Mouse (Mus musculus) right cerebral cortex, postnatal 4 days (tissue): ENCODE data around the gene Lingo2.
"Not testable (repeated sequence)": the region's sequence is repeated elsewhere in the genome, so short reads cannot be mapped to it uniquely, and the experiment has no call there.

ENCODE experiments used
- DNase-seq: peaks from one replicate; pipeline ENCODE4 v3.0.0-alpha.2; 2022

The Lingo2 gene

DNA sequence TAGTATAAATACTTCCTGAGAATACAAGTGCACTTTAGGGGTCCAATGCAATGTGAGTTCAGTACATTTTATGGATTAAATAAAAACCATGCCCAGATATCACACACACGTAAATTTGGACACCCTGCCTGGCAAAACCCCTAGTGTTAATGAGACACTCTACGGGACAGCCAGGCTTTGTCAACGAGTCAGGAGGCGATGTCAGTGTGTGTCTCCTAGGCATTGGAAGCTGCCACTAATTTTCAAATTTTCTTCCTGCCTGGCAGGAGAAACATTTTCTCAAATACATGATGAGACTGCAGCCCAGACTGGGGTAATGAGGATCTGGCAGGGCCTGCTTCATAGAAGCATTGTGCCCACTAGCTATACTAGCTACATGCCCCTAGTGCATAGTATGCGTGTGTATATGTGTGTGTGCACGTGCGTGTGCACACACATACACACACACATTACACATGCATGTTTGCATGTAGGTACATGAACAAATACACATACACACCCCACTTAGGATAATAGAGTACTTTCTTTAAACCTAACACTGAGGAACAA, 1128.2 kb downstream of the Lingo2 start:
- no peak for DNase-seq

DNA sequence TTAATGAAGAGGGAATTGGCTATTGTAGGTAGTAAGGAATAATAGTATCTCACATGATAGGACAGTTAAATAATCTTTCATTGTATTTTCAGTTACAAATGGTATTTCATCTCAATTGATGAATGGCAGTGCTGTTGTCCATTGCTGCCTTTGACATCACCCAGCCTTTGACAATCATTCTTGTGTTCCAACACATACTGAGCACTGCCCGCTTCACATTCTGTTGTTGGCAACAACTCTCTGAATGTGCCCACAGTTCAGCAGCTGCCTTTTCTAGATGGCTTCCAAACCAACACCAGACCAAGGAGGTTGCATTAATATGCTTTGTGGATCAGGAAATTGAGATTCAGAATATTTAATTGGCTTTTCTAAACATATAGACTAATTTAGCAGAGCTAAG, 1130.8 kb downstream of the Lingo2 start:
- no peak for DNase-seq

DNA sequence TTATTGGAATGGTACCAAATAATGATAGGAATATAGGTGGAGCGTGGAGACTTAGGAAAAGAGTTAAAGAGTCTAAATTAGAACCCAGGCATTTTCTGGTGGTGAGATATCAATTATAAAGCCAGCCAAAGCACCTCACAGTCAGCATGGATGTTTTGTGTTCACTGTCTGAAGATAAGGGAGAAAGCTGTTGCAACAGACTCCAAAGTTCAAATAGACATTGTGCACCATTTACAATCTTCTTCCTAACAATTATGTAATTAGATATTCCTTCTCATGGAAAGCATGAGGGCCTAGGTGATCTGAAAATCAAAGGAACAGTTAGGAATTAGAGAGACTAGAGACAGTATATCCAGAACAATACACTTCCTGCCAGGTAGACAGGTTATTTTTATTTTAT, 1136.8 kb downstream of the Lingo2 start:
- no peak for DNase-seq

DNA sequence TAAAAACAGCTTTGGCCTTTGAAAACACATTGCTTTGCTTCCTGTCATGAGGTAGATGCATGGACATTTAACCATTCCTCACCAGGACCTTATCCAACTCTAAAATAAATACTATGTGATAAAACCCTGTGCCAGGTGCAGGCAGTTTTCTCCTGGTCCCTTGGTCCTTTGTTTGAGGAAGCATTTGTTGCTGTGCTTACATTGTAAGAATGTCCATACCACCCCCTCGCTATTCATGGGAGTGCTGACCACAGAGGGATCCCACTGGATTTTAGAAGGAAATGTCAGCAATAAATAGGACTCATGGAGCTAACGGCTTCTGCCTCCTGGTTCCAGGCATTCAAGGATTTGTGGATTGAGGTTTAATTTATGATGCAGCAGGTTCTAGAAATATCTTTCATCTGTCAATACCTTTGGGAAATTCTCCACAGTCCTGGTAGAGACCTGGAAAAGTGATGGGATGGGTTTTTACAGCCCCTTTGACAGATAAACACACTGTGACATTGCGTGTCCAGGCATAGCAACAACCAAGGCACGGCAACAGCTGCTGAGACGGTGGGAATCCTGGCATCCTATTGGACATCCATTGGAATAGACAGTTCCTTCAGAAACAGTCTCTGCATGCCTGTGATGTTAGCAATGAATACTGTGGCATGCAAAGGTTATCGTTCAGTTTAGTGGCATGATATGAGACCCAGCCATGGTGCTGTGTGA, 1143.9 kb downstream of the Lingo2 start:
- DNase-seq, result no peak

DNA sequence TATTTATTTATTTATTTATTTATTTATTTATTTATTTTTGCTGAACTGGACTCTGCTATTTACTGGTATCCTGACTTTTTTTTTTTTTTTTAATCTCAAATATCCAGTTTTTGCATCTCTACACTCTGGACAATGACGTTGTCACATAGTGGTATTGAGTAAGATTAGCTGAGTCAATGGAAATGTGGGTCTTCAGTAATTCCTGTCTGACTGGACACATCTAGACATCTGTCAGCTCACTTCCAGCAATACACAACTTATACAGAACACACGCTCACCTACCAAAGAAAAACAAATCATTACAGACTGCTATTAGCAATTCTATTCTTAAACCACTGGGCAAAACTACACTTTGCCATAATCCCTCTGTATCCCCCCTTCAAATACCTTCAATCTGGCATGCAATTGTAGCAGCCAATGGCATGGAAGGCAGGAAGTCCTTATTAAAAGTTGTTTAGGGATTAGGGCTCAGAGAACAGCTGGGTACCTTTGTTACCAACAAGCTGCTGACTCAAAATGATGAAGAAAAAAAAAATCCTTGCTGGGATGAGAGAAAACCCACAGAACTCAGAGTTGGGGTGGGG, 1144.6 kb downstream of the Lingo2 start:
- no peak for DNase-seq

DNA sequence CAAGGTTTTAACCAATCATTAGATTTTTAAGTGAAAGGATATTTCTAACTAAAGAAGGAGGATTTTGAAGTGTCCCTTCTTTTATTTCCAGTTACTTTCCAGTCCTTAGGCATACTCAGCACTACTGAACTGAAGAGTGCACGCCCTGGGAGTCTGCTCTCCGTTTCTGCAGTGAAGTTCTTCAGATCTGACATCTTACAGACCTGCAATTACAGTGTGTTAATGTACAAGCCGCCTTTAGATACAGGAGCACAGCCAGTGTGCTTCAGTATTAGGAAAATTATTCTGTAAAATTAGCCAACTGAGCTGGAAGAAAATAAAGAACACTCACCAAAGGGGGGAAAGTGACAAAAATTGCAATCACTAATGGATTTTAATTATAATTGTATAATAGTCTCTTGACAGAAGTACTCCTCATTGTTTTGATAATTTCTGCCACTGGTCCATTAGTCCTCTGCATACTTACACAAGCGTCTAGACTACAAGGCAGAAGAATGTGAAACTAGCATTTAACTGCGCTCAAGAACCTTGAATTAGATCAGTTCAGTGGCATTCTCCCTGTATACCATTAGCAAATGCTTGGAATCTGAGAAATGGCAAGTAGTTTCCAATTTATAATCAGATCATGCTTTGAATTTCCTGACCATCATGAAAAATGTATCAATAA, 1167.2 kb downstream of the Lingo2 start:
- DNase-seq, result no peak

DNA sequence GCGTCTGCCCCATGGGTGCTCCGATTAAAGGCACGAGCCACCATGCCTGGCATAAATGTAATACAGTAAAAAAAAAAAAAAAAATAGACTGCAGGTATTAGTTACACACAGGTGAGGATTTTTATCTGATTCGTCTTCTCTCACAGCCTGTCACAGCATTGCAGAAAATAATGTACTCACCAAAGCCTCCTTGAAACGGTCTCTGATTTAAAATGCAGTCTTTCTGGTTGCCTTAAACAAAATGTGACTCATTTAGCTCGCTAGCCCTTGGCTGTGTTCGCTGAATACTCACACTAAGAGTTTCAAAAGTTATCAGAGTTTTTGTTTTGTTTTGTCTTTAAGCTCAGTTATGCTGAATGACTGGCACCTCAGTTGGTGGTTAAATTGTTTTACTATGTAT, 1180.7 kb downstream of the Lingo2 start:
- DNase-seq, result no peak

DNA sequence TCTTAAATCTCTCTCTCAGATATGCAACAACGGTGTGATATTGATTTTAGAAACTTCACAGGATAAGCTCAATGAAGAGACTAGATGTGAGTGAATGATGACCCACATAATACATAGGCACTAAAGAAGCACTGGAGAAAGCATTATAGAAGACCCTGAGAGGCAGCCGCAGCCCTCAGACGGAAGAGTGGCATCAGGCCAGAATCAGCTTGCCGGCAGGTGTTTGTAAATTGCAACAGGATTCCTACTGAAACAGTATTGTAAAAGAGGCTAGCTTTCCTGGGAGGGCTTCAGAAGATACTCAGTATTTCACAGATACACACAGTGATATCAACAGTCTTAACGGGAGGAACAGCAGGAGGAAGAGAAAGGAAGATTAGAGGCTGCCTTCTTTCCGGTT, 1184.6 kb downstream of the Lingo2 start:
- DNase-seq, result no peak

DNA sequence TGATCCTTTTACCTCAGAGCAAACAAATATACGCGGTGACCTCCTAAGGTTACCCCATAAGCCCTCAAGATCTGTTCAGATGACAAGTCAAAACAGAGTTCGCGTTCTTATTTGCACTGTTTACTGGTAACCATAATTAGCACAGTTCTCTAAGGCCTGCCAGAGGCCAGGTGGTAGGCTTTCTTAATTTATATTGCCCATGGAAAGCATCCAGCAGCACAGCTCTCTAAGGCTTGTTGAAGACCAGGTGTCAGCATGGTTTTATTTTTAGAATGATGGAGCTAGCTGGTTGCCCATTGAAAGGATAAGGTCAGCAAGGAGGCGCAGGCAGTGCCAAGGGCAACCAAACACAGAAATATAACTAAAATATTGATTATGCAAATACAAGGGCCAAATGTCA, 1190.4 kb downstream of the Lingo2 start:
- no peak for DNase-seq

DNA sequence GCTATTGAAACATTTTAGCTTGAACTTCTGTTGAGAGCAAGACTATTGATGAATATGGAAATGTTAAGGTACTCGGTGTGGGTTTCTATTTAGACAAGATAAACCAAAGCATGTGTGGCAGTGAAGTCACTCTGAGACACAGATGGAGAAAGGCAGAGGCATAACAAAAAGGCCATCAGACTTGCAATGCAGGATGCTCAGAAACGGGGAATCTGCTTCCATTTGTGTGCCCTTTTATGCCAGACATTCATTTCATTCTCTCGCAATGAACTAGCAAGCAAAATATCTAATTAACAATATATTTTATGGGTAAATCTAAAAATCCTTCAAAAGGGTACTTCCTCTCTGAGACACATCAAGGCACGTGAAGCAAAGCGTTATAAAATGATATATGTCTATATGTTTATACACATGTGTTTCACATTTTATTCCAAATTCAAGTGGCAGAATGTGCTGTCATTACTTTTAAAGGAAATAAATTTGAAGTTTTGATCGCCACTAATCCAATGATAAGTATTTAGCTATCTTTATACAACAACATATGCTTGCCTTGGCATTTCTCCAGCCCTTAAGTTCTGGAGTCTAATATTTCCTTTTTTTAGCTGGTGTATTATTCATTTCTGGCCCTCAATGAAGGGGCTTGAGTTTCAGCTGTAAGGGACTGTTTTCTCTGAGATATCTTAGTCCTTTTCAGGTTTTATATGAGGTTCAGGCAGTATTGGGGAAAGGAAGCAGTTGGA, 1199.3 kb downstream of the Lingo2 start:
- no peak for DNase-seq

DNA sequence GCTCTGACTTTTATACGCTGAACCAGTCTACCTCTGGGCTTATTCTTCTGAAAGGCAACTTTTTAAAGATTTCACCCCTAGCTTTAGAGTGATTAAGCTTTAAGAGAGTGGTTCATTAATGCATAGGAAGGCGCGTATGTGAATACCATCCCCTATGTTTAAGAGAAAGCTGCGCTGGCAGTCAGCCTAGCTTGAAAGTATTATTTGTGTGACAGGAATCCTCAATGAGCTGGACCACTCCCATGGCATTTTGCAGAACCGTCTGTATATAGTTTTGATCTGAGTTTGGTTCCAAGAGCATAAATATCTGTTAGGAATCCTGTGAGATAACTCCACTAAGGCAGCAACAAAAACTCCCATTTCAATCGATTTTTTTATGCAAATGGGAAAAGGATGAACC, 1204.9 kb downstream of the Lingo2 start:
- DNase-seq, result peak; percentile 18

DNA sequence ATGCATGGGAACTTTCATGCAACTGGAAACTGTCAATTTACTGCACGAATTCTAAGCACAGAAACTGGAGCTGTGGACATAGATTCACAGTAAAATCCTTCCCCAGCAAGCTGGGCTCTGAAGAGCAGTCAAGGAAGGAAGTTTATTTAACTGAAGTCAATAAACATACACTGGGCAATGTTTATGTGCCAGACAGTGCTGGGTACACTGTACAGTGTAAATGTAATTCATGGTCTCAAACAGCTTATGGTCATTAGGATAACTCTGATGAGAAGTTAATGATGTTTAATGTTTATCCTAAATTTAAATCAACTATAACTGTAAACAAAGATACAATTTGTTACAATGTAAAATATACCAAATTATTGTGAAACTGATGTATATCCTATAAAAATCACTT, 1226.8 kb downstream of the Lingo2 start:
- DNase-seq, result no peak

DNA sequence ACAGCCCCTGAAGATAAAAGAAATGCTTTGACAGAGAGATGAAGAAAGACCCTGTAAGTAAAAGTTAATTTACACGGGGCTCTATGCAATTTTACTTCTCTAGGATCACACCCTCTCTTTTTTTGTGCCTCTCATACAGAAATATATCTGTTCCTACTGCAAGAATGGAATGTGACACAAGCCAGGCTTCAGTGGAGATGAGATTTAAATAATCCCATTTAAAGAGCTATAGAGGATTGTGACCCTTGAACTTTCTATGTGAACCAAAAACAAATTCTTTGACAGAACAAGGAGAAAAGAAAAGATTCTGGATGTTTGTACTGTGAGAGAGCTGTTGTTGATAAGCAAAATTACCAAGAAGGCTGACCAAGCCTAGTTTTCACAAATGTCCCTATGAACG, 1247.4 kb downstream of the Lingo2 start:
- DNase-seq, result no peak

DNA sequence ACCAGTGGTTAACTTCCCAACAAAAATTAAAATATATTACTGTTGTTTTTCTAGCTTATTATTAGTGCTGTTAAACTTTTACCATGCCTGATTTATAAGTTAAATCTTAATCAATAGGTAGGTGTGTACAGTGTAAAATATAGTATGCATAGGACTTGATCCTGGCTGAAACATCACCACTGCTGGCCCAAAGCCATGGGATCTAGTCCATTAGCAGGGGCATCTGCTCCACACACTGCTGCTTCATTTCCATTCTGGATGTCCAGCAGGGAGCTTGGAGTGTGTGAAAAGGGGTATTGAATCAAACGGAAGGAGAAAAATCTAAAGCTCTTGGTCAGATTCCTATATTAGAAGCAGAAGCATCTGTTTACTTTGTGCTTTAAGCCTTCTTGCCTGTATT, 1248.9 kb downstream of the Lingo2 start:
- no peak for DNase-seq

DNA sequence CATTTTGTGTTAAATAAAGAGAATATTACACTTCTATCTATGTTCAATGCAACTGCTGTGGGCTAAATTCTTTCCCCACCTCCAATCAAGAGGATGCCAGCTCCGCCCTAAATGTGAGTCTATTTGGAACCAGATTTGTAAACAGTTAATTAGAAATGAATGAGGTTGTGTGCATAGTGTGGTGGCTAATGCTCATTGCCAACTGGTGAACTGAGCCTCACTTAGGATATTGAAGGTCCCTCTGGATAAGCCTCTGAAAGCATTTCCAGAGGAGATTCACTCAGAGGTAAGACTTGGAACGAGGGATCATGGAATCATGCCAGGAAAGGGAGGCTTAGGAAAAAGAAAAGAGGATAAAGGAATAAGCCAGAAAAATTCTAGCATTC, 1256.4 kb downstream of the Lingo2 start:
- DNase-seq, result no peak

DNA sequence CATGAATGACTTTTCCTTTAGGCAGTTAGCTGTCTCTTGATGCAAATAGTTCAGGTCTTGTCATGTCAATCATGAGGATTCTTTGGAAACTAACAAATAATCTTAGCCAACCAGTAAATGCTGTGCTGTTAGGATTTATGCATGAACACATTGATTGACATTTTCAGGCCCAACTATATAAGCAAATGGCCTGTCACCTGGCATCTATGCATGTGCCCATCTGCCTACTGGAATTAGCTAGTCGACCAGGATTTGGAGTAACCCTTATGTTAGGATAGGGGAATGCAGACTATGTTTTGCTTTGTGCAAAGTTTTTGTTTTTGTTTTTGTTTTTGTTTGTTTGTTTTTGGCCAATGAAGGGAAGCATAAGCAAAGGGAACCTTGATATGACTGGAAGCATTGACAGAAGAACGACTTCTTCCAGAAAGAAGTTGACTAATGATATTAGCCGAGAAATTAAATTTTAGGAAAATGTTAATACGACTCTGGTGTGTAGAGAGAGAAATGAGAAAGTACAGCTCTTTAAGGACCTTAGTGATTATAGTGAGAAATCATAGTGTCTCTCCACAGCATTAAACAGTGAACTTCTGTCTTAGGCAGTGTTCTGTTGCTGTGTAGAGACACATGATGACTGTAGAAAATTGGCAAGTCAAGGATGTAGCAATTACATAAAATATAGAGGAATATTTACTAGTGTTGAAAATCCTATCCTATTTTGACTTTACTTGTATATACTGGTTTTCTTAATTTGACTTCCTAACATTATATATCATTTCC, 1257.0 kb downstream of the Lingo2 start:
- no peak for DNase-seq

DNA sequence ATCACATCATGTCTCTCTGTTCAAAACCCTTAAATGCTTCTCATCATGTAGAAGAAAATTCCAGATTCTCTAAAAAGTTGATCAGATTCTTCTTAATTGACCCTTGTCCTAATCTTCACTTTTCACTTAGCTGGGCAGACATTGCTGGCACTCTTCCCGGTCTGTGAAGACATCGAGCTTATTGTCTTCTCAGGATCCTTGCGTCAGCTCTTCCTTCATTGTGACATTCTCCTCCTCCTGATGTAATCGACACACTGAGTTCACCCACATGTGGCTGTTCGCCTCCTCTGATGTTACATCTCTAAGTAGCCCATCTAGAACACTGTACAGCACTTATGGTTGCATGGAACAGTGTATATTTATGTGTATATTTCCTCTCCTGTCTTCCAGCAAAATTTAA, 1261.0 kb downstream of the Lingo2 start:
- no peak for DNase-seq

DNA sequence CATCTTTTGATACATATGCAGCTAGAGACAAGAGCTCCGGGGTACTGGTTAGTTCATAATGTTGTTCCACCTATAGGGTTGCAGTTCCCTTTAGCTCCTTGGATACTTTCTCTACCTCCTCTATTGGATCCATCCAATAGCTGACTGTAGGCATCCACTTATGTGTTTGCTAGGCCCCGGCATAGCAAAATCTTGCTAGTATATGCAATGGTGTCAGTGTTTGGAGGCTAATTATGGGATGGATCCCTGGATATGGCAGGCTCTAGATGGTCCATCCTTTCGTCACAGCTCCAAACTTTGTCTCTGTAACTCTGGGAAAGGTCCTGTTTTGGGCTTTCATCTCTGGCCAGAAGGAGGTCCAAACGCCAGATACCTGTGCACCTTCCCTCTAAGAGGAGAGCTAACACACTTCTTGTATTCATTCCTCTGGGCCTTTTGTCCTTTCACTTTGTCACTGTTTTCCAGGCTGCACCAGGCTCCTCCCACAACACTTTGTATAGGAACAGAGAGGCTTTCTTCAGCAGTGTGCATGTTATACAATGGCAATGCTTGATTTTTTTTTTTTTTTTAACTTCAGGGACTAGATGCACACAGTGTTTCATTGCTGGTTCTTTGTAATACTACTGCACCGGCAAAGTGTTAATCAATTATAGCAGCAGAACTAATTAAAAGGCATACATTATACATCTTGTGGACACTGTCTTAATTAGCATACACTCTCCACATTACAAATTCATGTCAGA, 1262.9 kb downstream of the Lingo2 start:
- not testable (repeated sequence) for DNase-seq
